Mouse (Mus musculus) lung, postnatal 36 days (tissue): ENCODE results near the gene Cdkl3.

Experiments
- DNase-seq: peaks from one replicate; pipeline ENCODE4 v3.0.0; 2022; ENCODE audit warnings: mixed read lengths

Cdkl3 gene

DNA sequence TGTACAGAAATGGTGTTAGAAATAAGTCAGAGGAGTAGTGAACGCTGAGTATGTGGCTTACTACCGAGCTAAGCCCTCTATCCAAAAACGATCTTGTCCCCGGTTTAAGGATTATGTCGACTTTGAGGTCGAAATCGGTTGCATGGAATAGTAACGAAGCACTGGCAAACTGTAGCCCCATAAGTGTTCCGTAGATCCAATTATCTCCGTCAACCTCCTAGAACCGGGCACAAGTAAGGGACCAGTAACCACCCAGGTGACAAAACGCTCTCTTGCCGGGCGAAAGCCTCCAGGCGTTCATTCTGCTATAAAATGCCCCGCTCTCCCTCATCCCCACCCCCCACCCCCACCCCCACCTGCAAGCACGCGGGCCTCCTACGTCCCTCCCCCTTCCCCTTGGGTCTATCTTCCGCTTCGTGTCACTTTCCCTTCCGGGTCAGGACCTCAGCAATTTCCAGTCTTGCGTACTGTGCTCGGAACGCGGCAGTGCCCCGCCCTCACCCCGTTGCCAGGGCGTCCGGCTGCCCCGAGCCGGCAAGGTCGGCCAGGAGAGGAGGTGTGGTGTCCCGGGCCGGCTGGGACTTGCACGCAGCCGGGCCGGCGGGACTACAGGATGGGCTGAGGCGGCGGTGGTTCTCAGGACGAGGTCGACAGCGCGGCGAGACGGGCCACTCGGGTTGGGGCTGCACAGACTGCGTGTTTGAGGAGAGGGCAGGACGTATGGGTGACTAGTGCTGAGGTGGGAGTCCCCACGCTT lies at the start of gene Cdkl3:
Gene Cdkl3, plus strand, starts transcription at position 450 of the 757 bp plus-strand sequence.
- peak; percentile 97 for DNase-seq

- DNase-seq: peak; percentile 53
Observed at GRCm38 (mm10) chr11:51956112-51956511, 47.9 kb upstream of the Cdkl3 start.

DNA sequence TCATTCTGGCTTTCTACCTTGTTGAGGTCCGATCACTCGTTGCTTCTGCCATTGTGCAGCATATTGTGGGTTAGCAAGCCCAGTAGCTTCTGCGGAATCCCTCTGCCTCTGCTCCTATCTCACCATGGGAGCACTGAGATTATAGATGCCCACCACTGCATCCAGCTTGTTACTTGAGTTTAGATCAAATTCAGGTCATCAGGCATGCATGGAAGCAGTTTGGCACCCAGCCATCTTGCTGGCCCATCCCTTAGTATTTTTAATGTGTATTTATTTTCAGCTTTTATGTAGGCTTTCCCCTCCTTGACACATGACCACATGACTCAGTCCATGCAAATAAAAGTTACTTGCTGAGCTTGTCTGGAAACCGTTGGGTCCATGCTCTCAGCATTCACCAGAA lies 46.3 kb upstream of the Cdkl3 start:
- DNase-seq: no peak

- no peak for DNase-seq
Observed at GRCm38 (mm10) chr11:51959511-51959910, 44.5 kb upstream of the Cdkl3 start.

DNA sequence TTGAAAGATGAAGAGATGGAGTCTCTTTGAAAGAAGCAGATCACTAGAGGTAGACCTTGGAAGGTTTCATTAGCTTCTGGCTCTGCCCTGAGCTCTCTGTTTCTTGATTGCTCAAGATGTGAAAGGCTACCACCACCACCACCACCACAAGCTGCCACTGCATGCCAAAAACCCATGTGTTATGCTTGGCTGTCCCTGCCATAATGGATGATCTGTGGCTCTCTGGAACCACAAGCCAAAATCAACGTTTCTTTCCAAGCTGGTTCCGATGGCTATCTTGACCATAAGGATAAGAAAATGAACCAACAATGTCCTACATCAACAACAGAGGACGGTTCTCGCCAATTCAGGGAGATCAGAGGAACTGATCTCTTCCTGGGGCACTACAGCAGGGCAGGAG lies 44.0 kb upstream of the Cdkl3 start:
- DNase-seq: no peak

- DNase-seq: peak; percentile 87
Observed at GRCm38 (mm10) chr11:51960967-51961471, 43.0 kb upstream of the Cdkl3 start.

- DNase-seq: no peak
Observed at GRCm38 (mm10) chr11:51961761-51962160, 42.3 kb upstream of the Cdkl3 start.

DNA sequence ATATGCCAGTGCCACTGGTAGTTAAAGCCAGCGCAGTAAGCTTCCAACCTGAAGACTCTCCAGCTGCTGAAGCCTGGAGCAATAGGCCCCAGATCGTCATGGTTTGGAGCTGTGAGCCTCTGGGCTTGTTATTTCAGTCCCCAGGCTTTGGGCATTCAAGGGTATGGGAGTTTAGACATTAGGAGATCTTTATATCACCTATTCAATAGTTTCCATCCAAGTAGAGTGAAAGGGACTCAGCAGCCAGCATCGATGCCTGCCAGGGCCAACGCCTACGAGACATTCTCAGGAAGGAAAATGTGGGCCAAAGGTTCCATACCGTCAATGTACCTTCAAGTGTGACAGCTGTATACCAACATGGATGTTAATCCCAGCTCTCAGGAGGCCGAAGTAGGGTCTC lies 41.7 kb upstream of the Cdkl3 start:
- DNase-seq: no peak

DNA sequence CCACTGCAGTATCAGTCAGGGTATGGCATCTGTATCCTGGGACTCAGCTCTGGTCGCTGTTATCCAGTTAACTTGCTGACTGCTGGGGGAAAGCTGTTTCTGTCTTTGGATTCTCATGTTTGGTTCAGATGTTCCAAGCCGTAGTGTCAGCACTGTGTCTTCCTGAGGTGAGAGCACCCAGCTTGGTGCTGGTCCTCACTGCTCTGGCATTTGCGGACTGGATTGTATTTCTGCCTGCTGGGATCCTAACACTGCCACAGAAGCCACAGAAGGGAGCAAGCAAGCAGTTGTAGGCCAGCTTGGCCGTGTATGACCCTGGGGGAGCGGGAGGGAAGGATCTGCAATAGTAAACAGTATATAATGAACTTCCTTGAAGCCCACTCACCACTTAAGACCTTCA lies 37.4 kb upstream of the Cdkl3 start:
- no peak for DNase-seq

DNA sequence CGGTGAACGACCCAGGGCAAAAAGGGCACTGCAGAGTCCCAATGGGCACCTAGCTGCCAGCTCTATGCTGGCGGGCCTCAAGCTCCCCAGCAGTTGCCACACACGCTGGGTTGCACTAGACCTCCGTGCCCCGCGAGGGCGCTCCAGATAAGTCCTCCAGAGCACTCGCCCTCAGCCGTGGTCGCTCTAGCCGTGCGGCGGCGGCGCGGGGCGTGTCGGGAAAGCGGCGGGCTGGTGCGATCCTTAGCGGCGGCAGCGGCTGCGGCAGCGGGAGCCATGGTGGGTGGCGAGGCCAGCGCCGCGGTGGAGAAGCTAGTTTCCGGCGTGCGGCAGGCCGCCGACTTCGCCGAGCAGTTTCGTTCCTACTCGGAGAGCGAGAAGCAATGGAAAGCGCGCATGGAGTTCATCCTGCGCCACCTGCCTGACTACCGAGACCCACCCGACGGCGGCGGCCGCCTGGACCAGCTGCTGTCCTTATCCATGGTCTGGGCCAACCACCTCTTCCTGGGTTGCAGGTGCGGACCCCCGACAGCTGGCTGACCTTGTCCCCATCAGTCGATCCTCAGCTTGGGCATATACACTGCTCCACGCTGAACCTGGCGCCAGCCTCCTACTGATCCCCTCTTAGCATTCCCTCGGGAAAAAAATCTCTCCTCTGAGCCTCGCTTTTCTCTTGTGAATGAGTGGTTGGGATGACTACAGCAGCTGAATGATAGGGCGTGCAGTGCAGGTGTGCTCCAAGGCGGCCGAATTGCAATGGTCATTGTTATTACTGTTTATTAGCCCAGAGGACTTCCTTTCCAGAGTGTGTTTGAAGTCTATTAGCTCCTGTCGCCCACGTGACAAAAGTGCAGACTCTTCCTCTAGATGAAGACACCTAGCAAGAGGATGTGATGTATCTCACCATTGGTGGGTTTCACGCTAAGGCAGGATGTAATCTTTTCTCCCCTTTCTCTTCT lies 36.3 kb upstream of the Cdkl3 start, which contains the start of gene Cdkn2aipnl:
Gene Cdkn2aipnl, plus strand, starts transcription at position 219 of the 959 bp plus-strand sequence.
- peak; percentile 98 for DNase-seq

DNA sequence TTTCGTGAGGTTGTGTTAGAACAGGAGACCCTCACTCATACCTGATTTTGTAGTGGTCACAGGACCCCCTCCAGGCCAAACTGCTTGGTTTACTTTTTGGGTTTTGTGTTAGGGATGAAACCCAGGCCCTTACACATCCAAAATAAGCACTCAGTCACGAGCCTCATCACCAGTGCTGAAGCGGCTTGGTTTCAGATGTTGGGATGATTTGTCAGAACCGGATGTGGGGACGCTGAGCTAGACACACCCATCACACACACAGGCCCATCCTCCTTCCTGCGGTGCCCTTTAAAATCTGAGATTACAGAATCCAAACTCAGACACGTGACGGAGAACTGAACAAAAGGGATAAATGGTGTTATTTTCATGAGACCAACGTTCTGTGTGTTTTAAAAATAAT lies 35.1 kb upstream of the Cdkl3 start:
- no peak for DNase-seq

GRCm38 (mm10) chr11:51969511-51969910 lies 34.5 kb upstream of the Cdkl3 start:
- no peak for DNase-seq

DNA sequence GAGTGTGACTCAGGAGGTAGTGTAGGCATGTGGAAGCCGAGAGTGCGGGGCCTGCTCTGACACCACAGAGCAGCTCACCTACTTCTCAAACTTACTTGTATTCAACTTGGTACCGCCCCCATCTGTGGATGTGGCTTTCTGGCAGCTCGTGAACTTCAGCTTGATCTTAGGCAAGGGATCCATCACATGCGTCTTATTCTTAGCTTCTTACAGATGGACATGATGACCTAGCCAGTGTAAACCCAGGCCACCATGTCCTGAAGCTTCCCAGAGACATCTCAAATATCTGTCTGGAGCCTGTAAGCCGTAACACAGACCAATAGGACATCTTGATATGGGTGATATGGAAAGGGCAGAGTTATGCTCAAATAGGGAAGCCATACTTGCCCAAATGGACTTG lies 32.4 kb upstream of the Cdkl3 start:
- DNase-seq: no peak

- peak; percentile 73 for DNase-seq
Observed at GRCm38 (mm10) chr11:51999611-52000289, 4.3 kb upstream of the Cdkl3 start.

DNA sequence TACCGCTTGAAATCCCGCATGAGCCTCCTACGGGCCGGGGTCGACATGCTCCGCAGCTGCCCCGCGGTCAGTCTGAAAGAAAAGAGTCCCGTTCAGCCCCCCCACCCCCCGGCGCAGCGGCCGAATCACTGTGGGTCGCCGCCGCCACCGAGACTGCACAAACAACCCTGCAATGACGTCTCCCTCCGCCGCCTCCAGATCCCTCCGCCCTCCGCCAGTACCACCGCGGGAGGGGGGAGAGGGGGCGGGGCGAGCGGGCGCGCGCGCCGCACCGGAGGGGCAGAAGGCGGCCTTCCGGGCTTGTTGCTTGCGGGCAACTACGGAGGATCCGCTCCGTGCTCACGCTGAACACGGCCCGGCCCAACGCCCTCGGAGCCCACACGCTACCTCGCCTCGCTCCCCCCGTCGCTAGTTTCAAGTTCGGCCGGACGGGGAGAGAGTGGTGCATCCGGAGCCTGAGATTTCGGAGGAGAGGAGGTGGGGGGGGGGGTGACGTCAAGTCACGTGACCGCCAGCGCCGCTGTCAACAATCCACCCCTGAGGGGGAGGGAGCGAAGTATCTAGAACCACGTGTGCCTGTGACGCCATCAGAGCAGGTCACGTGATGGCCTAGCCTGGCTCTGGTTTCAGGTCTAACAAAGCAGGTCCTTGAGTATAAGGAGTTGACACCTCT lies 3.6 kb upstream of the Cdkl3 start, which contains the start of gene Ube2b:
Gene Ube2b, minus strand, starts transcription at position 473 of the 673 bp plus-strand sequence.
- DNase-seq: peak; percentile 100

DNA sequence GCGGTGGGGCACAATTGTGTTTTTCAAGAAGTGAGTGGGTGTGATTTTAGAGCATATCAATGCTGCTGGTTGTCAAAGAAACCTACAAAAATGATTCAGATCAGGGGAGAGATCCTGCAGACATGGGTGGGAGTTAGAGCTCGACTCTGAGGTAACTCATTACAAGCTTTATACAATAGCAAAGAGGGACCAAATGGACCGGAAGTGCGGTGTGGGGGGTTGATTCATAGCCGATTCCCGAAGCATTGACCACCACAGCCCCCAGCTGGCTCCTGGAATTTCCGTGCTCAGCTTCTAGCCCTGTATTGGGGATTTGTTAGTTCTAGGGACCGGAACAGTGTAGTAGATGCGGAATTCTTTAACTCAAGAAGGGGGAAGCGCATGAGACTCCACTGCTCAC lies 2.7 kb upstream of the Cdkl3 start:
- DNase-seq: no peak

- DNase-seq: no peak
Observed at GRCm38 (mm10) chr11:52001861-52002260, 2.2 kb upstream of the Cdkl3 start.

- no peak for DNase-seq
Observed at GRCm38 (mm10) chr11:52002842-52003504, 1.0 kb upstream of the Cdkl3 start.

DNA sequence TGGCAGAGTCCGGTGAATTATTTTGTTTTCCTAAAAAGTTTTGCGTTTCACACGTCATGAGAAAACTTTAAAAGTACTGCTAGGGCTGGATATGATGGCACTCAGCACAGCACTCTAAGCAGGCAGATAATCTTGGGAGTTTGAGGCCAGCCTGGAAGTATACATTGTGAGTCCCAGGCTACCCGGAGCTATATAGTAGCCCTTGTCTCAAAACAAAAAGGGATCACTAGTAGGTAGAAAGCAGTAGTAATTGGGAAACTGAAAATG lies 583 bp upstream of the Cdkl3 start:
- no peak for DNase-seq

- no peak for DNase-seq
Observed at GRCm38 (mm10) chr11:52005586-52005985, 1.6 kb downstream of the Cdkl3 start.

- no peak for DNase-seq
Observed at GRCm38 (mm10) chr11:52011011-52011410, 7.0 kb downstream of the Cdkl3 start.

- DNase-seq: no peak
Observed at GRCm38 (mm10) chr11:52011541-52011940, 7.5 kb downstream of the Cdkl3 start.
